Mouse (Mus musculus): ENCODE measurements around the gene Slc24a1. TPM values are rescaled to one million over a fixed set of nuclear protein-coding genes. Genes with fewer than 3 reads are reported as not detected.

Slc24a1 gene
- polyA plus RNA-seq, 1 experiment from 2014 or later = 0.05 TPM

DNA sequence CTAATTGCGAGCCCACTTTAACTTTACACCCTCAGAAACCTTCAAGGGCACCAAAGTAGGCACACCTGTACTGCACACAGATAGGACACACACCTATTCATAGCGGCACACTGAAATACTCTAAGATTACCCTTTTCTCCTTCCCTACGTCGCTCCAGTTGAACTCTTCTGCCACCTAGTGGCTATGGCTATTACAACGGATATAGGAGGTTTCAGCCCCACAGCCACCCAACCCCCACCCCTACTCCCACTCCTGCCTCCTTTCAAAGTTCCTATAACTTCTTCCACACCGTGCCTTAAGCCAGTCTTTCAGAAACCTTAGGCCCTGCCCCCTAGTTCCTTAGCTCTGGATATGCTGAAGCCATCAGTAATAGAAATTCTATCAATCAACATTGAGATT is 14.9 kb downstream of the Slc24a1 start:
- Histone ChIP-seq H3K4me1 (no peaks in the 10 kb centered on the region; the same call in 1 of the 2 replicates), H3K9me3 (no peaks in the 10 kb centered on the region), H3K27ac (no peak overlapping the region), H3K9ac (no peak overlapping the region), H3K4me3 (no peak overlapping the region), H3K27me3 (no peaks in the 10 kb centered on the region), H3K36me3 (no peaks in the 10 kb centered on the region), H3K4me2 (replicated peaks) (no peak overlapping the region)
- ATAC-seq (ENCODE audit: insufficient number of reproducible peaks, insufficient read depth, low FRiP score, low TSS enrichment) = no peak
- WGBS = 7% methylated on average over 6 of the region's 6 CpGs

GRCm38 (mm10) chr9:64934015-64934754 is 17.2 kb downstream of the Slc24a1 start:
- Histone ChIP-seq H3K9me3 (no peaks in the 10 kb centered on the region), H3K4me1 (no peaks in the 10 kb centered on the region), H3K9ac (no peak overlapping the region), H3K4me3 (no peak overlapping the region), H3K36me3 (no peaks in the 10 kb centered on the region), H3K27ac (no peak overlapping the region), H3K27me3 (no peaks in the 10 kb centered on the region), H3K4me2 (replicated peaks) (0 out of 2 replicates have a peak overlapping the region, but pooled peaks have one; percentile 19)
- ATAC-seq (ENCODE audit: insufficient number of reproducible peaks, insufficient read depth, low FRiP score, low TSS enrichment) = no peak
- WGBS = 55% methylated on average over 15 of the region's 15 CpGs

DNA sequence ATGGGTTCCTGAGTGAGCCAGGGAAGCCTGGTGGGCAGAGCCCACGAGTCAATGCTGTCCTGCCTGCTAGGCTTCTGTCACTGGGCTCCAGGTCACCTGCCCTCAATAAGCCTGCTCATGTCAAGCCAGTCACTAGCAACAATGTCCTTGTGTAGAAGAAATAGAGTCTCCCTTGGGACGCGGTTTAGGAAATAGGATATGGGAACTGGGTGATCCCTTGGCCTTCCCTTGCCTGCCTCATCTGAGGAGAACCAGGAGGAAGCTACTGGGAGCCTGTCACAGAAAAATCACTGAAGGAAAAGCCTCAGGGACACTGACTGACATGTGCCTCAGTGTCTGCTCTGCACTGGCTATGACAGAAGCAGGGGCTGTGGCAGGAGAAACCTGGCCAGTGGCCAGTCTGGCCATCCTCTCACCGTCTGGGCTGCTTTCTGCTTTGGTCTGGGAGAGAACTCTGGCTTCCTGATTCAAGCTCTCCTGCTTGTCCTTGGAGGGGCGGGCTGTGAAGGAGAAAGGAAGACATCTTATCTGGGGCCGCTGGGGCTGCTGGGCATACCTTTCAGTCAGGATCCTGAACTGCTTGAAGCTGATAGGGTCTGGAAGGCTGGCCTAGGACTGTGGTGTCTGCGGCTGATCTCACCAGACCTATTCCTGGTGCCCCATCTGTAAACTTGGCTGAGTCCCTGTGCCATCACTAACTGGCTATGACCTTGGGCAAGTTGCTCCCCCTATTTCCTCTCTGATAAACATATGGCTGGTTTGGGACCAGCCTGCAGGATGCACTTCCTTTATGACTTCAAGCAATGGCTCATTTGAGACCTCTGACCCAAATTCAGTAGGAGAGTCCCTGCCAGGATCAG is 19.4 kb downstream of the Slc24a1 start:
- no peak overlapping the region for H3K9ac ChIP-seq
- no peaks in the 10 kb centered on the region for H3K9me3 ChIP-seq
- no peak overlapping the region for H3K4me2 ChIP-seq (replicated peaks)
- H3K36me3 ChIP-seq = no peaks in the 10 kb centered on the region
- ATAC-seq (ENCODE audit: insufficient number of reproducible peaks, insufficient read depth, low FRiP score, low TSS enrichment) = no peak
- no peak overlapping the region for H3K27ac ChIP-seq
- 73% methylated on average over 7 of the region's 7 CpGs for WGBS
- no peaks in the 10 kb centered on the region for H3K4me1 ChIP-seq
- no peak overlapping the region for H3K4me3 ChIP-seq
- H3K27me3 ChIP-seq = no peaks in the 10 kb centered on the region

DNA sequence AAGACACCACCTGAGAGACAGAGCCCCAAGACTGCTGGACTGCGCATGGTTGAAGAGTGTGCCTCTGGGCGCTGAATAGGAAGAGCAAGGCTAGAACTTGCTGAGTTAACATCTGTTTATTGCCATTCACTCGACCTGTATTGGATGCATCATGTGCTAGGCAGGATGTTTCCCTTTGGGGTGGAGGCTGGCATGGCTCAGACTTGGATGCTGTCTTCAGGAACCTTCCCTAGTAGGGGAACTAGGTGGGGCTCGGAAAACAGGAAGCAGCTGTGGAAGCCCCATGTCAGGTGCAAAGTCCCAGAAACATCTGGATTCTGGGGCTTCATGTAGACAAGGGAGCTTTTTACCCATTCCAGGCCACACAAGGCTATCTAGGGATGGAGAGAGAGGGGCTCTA is 21.2 kb downstream of the Slc24a1 start:
- Histone ChIP-seq H3K27ac (no peak overlapping the region), H3K36me3 (no peaks in the 10 kb centered on the region), H3K4me3 (no peak overlapping the region), H3K9me3 (no peaks in the 10 kb centered on the region), H3K4me2 (replicated peaks) (no peak overlapping the region), H3K27me3 (no peaks in the 10 kb centered on the region), H3K9ac (no peak overlapping the region), H3K4me1 (no peaks in the 10 kb centered on the region)
- 77% methylated on average over 4 of the region's 4 CpGs for WGBS
- no peak for ATAC-seq (ENCODE audit: insufficient number of reproducible peaks, insufficient read depth, low FRiP score, low TSS enrichment)

- Histone ChIP-seq H3K9ac (no peak overlapping the region), H3K27ac (no peak overlapping the region), H3K9me3 (no peaks in the 10 kb centered on the region), H3K4me3 (no peak overlapping the region), H3K4me1 (no peaks in the 10 kb centered on the region), H3K4me2 (replicated peaks) (no peak overlapping the region), H3K27me3 (no peaks in the 10 kb centered on the region), H3K36me3 (no peaks in the 10 kb centered on the region)
- WGBS = 71% methylated on average over 8 of the region's 8 CpGs
- ATAC-seq (ENCODE audit: insufficient number of reproducible peaks, insufficient read depth, low FRiP score, low TSS enrichment) = no peak
These were observed 25.0 kb downstream of the Slc24a1 start for GRCm38 (mm10) chr9:64926201-64926991.

GRCm38 (mm10) chr9:64925771-64926170 is 25.6 kb downstream of the Slc24a1 start:
- H3K27ac ChIP-seq = no peak overlapping the region
- ATAC-seq (ENCODE audit: insufficient number of reproducible peaks, insufficient read depth, low FRiP score, low TSS enrichment) = no peak
- no peaks in the 10 kb centered on the region for H3K4me1 ChIP-seq
- no peak overlapping the region for H3K4me2 ChIP-seq (replicated peaks)
- WGBS = 73% methylated on average over 5 of the region's 5 CpGs
- no peak overlapping the region for H3K4me3 ChIP-seq
- no peaks in the 10 kb centered on the region for H3K27me3 ChIP-seq
- H3K9me3 ChIP-seq = no peaks in the 10 kb centered on the region
- H3K9ac ChIP-seq = no peak overlapping the region
- no peaks in the 10 kb centered on the region for H3K36me3 ChIP-seq

DNA sequence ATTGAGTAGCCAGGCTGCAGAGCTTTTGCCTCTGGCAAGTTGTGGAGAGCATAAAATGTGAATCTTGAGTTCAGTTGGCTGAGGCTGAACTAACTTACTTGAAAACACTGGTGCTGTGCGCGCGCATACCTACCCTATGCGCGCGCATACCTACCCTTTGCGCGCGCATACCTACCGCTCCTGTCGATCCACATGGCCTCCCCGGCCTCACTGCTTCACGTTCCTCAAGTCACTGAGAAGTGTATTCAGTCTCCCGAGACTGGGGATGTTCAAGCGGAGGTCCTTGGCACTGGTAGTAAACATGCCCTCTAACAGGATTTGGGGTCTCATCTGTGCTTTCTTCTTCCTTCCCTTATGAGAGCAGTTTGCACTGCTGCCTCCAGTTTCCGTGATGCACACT is 32.8 kb downstream of the Slc24a1 start:
- Histone ChIP-seq H3K4me2 (replicated peaks) (peak overlapping the region; percentile 47), H3K9ac (peak overlapping the region; percentile 47; the same call in 1 of the 2 replicates), H3K4me1 (no peaks in the 10 kb centered on the region), H3K27ac (peak overlapping the region; percentile 46), H3K9me3 (no peaks in the 10 kb centered on the region), H3K4me3 (peak overlapping the region; percentile 36), H3K36me3 (peaks cover 2% of the 10 kb centered on the region; the same call in 1 of the 2 replicates), H3K27me3 (no peaks in the 10 kb centered on the region)
- 24% methylated on average over 16 of the region's 16 CpGs for WGBS
- no peak for ATAC-seq (ENCODE audit: insufficient number of reproducible peaks, insufficient read depth, low FRiP score, low TSS enrichment)

DNA sequence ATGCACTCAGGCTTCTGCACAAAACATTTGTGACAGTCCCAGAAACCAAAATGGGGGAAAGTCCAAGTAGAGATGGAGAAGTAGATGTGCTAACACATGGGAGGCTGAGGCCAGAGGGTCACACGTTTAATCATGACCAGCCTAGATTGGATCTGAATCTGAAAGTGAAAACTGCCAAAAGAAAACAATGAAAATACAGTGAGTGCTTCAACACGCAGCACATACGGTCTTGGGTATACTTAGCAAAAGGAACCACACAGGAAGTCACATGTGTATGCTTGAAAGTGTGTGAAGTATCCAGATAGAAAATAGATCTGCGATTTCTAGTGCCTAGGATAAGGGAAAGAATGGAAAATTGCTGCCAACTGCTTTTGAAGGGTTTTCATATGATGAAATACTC is 36.8 kb downstream of the Slc24a1 start:
- H3K4me1 ChIP-seq = no peaks in the 10 kb centered on the region
- no peak overlapping the region for H3K4me2 ChIP-seq (replicated peaks)
- 83% methylated on average over 4 of the region's 4 CpGs for WGBS
- no peak overlapping the region for H3K9ac ChIP-seq
- H3K4me3 ChIP-seq = no peak overlapping the region
- H3K27me3 ChIP-seq = no peaks in the 10 kb centered on the region
- no peak for ATAC-seq (ENCODE audit: insufficient number of reproducible peaks, insufficient read depth, low FRiP score, low TSS enrichment)
- peaks cover 14% of the 10 kb centered on the region; the same call in 1 of the 2 replicates for H3K36me3 ChIP-seq
- H3K27ac ChIP-seq = no peak overlapping the region
- no peaks in the 10 kb centered on the region for H3K9me3 ChIP-seq

DNA sequence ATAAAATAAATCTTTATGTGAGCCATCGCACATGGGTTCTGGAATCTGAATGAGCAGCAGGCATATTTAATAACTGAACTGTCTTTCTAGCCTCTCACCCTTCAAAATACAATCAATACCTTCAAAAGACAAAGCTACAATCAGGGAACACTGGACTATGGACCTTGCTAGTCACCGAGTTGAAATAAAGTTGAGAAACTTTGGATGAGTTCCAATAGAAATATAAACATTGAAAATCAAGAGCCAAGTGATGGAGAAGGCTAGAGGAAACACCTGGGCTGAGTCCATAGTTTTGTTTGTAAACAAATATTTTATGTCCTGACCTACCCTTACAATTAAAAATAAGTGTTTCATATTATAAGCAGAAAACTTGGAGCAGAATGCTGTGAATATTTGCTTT is 37.4 kb downstream of the Slc24a1 start:
- 86% methylated on average over 2 of the region's 2 CpGs for WGBS
- Histone ChIP-seq H3K9me3 (no peaks in the 10 kb centered on the region), H3K36me3 (peaks cover 14% of the 10 kb centered on the region; the same call in 1 of the 2 replicates), H3K4me1 (no peaks in the 10 kb centered on the region), H3K27ac (no peak overlapping the region), H3K4me2 (replicated peaks) (no peak overlapping the region), H3K4me3 (no peak overlapping the region), H3K27me3 (no peaks in the 10 kb centered on the region), H3K9ac (no peak overlapping the region)
- ATAC-seq (ENCODE audit: insufficient number of reproducible peaks, insufficient read depth, low FRiP score, low TSS enrichment) = no peak

DNA sequence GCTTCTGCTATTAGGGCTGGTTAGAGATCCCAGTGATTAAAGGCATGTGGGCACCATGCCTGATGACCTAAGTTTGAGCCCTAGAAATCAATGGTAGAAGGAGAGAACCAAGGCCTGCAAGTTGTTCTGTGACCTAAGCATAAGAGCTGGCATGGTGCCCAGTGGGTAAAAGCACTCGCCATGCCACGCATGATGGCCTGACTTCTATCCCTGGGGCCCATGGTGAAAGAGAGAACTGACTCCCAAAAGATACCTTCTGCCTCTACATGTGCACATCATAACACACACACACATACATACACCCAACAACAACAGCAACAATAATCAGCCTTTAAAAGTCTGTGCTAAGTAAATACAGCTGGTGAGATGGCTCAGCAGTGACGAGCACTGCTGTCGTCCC is 38.0 kb downstream of the Slc24a1 start:
- WGBS = 95% methylated on average over 4 of the region's 4 CpGs
- no peak for ATAC-seq (ENCODE audit: insufficient number of reproducible peaks, insufficient read depth, low FRiP score, low TSS enrichment)
- Histone ChIP-seq H3K4me1 (no peaks in the 10 kb centered on the region), H3K4me2 (replicated peaks) (no peak overlapping the region), H3K4me3 (no peak overlapping the region), H3K36me3 (peaks cover 14% of the 10 kb centered on the region; the same call in 1 of the 2 replicates), H3K9ac (no peak overlapping the region), H3K9me3 (no peaks in the 10 kb centered on the region), H3K27ac (no peak overlapping the region), H3K27me3 (no peaks in the 10 kb centered on the region)

- Histone ChIP-seq H3K4me2 (replicated peaks) (no peak overlapping the region), H3K27ac (no peak overlapping the region), H3K27me3 (no peaks in the 10 kb centered on the region), H3K4me3 (no peak overlapping the region), H3K36me3 (peaks cover 7% of the 10 kb centered on the region; the same call in 1 of the 2 replicates), H3K9ac (no peak overlapping the region), H3K9me3 (no peaks in the 10 kb centered on the region), H3K4me1 (no peaks in the 10 kb centered on the region)
- WGBS = 94% methylated on average over 3 of the region's 3 CpGs
- ATAC-seq (ENCODE audit: insufficient number of reproducible peaks, insufficient read depth, low FRiP score, low TSS enrichment) = no peak
These were observed 44.0 kb downstream of the Slc24a1 start for GRCm38 (mm10) chr9:64907441-64907840.
